Mouse (Mus musculus) sigmoid colon, adult 10 weeks (tissue): Measurements from ENCODE around the gene Commd6. TPM values are rescaled to one million over a fixed set of nuclear protein-coding genes. Genes with fewer than 3 reads are reported as not detected.

Experiments used
- polyA plus RNA-seq: library from polyadenylated mRNA; stranded (reverse); fragments of 350-450 nt; fragmentation: Illumina TruSeq; extraction: RNeasy Lipid Tissue Mini Kit (QIAGEN cat#74804); gene quantifications from one replicate; pipeline ENCODE4 v1.2.3, GENCODE M21; 2014; ENCODE audit warnings: low read depth, low replicate concordance

Gene Commd6
- 95.7 TPM for polyA plus RNA-seq

GRCm38 (mm10) chr14:101640153-101640843, at the start of gene Commd6:
Gene Commd6 (minus strand): TSS chr14:101640686.

GRCm38 (mm10) chr14:101653581-101654525, 13.4 kb upstream of the Commd6 start, which contains the start of gene Uchl3:
Gene Uchl3 (plus strand): TSS chr14:101653967.

GRCm38 (mm10) chr14:101608519-101609368, 31.7 kb downstream of the Commd6 start, which contains the start of gene Tbc1d4:
Gene Tbc1d4 (minus strand): TSS chr14:101609191.

Other genes starting within 250 kb of the Commd6 start
- gene Tbc1d4, start 31.5 kb downstream of the Commd6 start, polyA plus RNA-seq = 28.3 TPM
- 130 TPM for gene Uchl3, start 13.3 kb upstream of the Commd6 start, polyA plus RNA-seq
- not detected for gene Gm9922, start 89.1 kb upstream of the Commd6 start, polyA plus RNA-seq
- 468 TPM for gene Lmo7, start 89.3 kb upstream of the Commd6 start, polyA plus RNA-seq